Mouse (Mus musculus) kidney, adult 2 months (tissue): Measurements from ENCODE around the gene E2f3. TPM values are rescaled to one million over a fixed set of nuclear protein-coding genes. Genes with fewer than 3 reads are reported as not detected.

Experiments
- DNase-seq: peaks from one replicate; pipeline ENCODE4 v3.0.0; 2021
- H3K27ac ChIP-seq: fragments of 200-500 bp; 2 replicates; pipeline ENCODE4 v1.5.1; 2012; ENCODE audit warnings: low read depth, low read length, control low read depth, inconsistent platforms; ENCODE audit not compliant: insufficient read depth
- H3K27me3 ChIP-seq: fragments of 200-500 bp; replicated peaks from 2 replicates; pipeline ENCODE4 v1.6.1; 2012; ENCODE audit warnings: mild to moderate bottlenecking, moderate library complexity, low read length, inconsistent platforms; ENCODE audit not compliant: control insufficient read depth, insufficient read depth
- H3K36me3 ChIP-seq: fragments of 200-500 bp; 2 replicates; pipeline ENCODE4 v1.6.1; 2012; ENCODE audit warnings: mild to moderate bottlenecking, moderate library complexity, low read length, inconsistent platforms; ENCODE audit not compliant: control insufficient read depth, insufficient read depth
- H3K4me1 ChIP-seq: fragments of 200-500 bp; 2 replicates; pipeline ENCODE4 v1.6.1; 2011; ENCODE audit warnings: low read length; ENCODE audit not compliant: control insufficient read depth, insufficient read depth
- H3K4me3 ChIP-seq: fragments of 200-500 bp; 2 replicates; pipeline ENCODE4 v1.5.1; 2011; ENCODE audit warnings: mild to moderate bottlenecking, low read depth, low read length, control low read depth; ENCODE audit not compliant: insufficient read depth
- CTCF ChIP-seq: fragments of 200-500 bp; conservative IDR thresholded peaks from 2 replicates; pipeline ENCODE4 v1.5.1; 2011; ENCODE audit warnings: low read depth, mild to moderate bottlenecking, control low read depth, low read length, moderate library complexity, mixed read lengths; ENCODE audit not compliant: insufficient read depth, insufficient read length
- POLR2A ChIP-seq: fragments of 200-500 bp; IDR thresholded peaks from one replicate; pipeline ENCODE4 v1.6.1; 2011; ENCODE audit warnings: low read depth, low read length, control low read depth
- WGBS: fragments of 180-500 bp; shearing (Covaris S2); methylation state at CpG from one replicate; pipeline ENCODE4 v1.1.7; 2018; 5-methylcytosine and 5-hydroxymethylcytosine counted together
- polyA plus RNA-seq: library from polyadenylated mRNA; depleted of rRNA; stranded (reverse); fragments of >200 nt; gene quantifications from 2 replicates; pipeline ENCODE4 v1.2.3, GENCODE M21; 2012

E2f3 gene
- polyA plus RNA-seq, 1 experiment: 2.2 TPM

- 10% methylated on average over 9 of the region's 9 CpGs for WGBS
- no peak for DNase-seq
- TF ChIP-seq CTCF (no peak), POLR2A (no peak)
Measured at GRCm38 (mm10) chr13:29986756-29987120, 875 bp upstream of the E2f3 start.

GRCm38 (mm10) chr13:29985101-29985854 is 585 bp downstream of the E2f3 start:
- peak overlapping the region; percentile 68 for H3K4me3 ChIP-seq
- H3K27ac ChIP-seq: no peak overlapping the region
- no peaks in the 10 kb centered on the region for H3K4me1 ChIP-seq
- DNase-seq: peak; percentile 26
- no peaks in the 10 kb centered on the region for H3K36me3 ChIP-seq
- TF ChIP-seq POLR2A: no peak
- TF ChIP-seq CTCF: no peak
- no peaks in the 10 kb centered on the region for H3K27me3 ChIP-seq
- WGBS: under 1% methylated on average over 58 of the region's 62 CpGs

More at GRCm38 (mm10) chr13:29986756-29987120, 875 bp upstream of the E2f3 start:
- H3K27me3 ChIP-seq: no peaks in the 10 kb centered on the region
- peak overlapping the region; percentile 16; the same call in 1 of the 2 replicates for H3K27ac ChIP-seq
- no peaks in the 10 kb centered on the region for H3K36me3 ChIP-seq
- no peaks in the 10 kb centered on the region for H3K4me1 ChIP-seq
- H3K4me3 ChIP-seq: peak overlapping the region; percentile 27

- WGBS: 4% methylated on average over 53 of the region's 69 CpGs
- H3K36me3 ChIP-seq: no peaks in the 10 kb centered on the region
- peak overlapping the region; percentile 68 for H3K4me3 ChIP-seq
- H3K4me1 ChIP-seq: no peaks in the 10 kb centered on the region
- no peak for TF ChIP-seq CTCF
- no peak for TF ChIP-seq POLR2A
- H3K27ac ChIP-seq: no peak overlapping the region
- no peaks in the 10 kb centered on the region for H3K27me3 ChIP-seq
- peak; percentile 80 for DNase-seq
Measured at GRCm38 (mm10) chr13:29984286-29985100, 1.4 kb downstream of the E2f3 start.

- peak overlapping the region; percentile 68 for H3K4me3 ChIP-seq
- H3K36me3 ChIP-seq: no peaks in the 10 kb centered on the region
- H3K4me1 ChIP-seq: no peaks in the 10 kb centered on the region
- H3K27me3 ChIP-seq: no peaks in the 10 kb centered on the region
- 2% methylated on average over 35 of the region's 35 CpGs for WGBS
- DNase-seq: peak; percentile 23
- H3K27ac ChIP-seq: no peak overlapping the region
- no peak for TF ChIP-seq CTCF
- TF ChIP-seq POLR2A: no peak
Measured at GRCm38 (mm10) chr13:29983523-29984191, 2.2 kb downstream of the E2f3 start.

GRCm38 (mm10) chr13:29983037-29983436 is 2.8 kb downstream of the E2f3 start:
- H3K4me3 ChIP-seq: no peak overlapping the region
- DNase-seq: peak; percentile 19
- H3K27me3 ChIP-seq: no peaks in the 10 kb centered on the region

GRCm38 (mm10) chr13:29982400-29982799 is 3.5 kb downstream of the E2f3 start:
- Histone ChIP-seq H3K27ac (no peak overlapping the region), H3K36me3 (no peaks in the 10 kb centered on the region), H3K4me3 (no peak overlapping the region), H3K4me1 (no peaks in the 10 kb centered on the region), H3K27me3 (no peaks in the 10 kb centered on the region)
- TF ChIP-seq CTCF (no peak), POLR2A (no peak)
- WGBS: 70% methylated on average over 3 of the region's 3 CpGs
- no peak for DNase-seq

More at GRCm38 (mm10) chr13:29983037-29983436, 2.8 kb downstream of the E2f3 start:
- H3K27ac ChIP-seq: no peak overlapping the region
- 43% methylated on average over 6 of the region's 6 CpGs for WGBS
- no peaks in the 10 kb centered on the region for H3K4me1 ChIP-seq
- no peaks in the 10 kb centered on the region for H3K36me3 ChIP-seq
- TF ChIP-seq CTCF (no peak), POLR2A (no peak)
